Mouse (Mus musculus): ENCODE results near the gene Dpf3. TPM values are rescaled to one million over a fixed set of nuclear protein-coding genes. Genes with fewer than 3 reads are reported as not detected.

Dpf3 gene
- polyA plus RNA-seq, 1 experiment: 1.9 TPM

DNA sequence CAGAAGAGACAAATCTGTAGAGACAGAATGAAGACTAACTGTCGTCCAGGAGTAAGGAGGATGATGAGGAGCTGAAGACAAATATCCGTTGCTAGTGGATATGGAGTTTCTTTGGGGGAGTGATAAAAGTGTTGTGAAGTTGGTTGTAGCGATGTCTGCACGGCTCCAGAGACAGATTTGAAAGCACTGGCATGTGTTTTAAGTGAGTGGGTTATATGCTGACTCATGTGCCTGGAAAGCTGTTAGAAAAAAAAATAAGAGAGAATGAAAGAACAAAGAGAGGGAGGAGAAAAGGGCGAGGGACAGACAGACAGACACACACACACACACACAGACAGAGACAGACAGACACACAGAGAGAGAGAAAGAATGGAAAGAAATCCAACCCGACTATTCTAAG, 319.2 kb downstream of the Dpf3 start:
- TF ChIP-seq TAL1 (IDR thresholded peaks at IDR 0.05; ENCODE audit: low read length) (no peak), GATA1 (IDR thresholded peaks at IDR 0.05; ENCODE audit: low read length) (no peak)
- no peak overlapping the region for H3K4me3 ChIP-seq (replicated peaks)
- H3K27me3 ChIP-seq (ENCODE audit: control insufficient read depth): peaks cover 12% of the 10 kb centered on the region

DNA sequence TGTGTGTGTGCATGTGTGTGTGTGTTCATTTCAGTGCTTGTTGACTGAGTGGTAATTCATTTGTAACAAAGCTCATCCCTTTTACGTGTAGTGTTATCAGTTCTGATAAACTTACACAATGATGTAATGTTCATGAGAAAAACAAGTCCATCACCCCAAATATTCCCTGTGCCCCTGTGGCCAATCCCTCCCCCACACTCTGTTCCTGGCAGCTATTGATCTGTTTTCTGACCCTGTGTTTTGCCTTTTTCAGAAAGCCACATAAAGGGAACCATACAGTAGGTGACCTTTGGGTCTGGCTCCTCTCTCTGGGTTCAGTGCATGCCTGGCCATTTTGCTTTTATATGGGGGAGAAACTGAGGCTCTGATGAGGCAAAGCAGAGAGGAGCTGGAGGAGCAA, 322.5 kb downstream of the Dpf3 start:
- H3K36me3 ChIP-seq (ENCODE audit: control insufficient read depth): no peaks in the 10 kb centered on the region
- H3K4me3 ChIP-seq (replicated peaks): no peak overlapping the region
- H3K4me1 ChIP-seq (ENCODE audit: control insufficient read depth): peaks cover 1% of the 10 kb centered on the region; the same call in 1 of the 2 replicates
- peaks cover 5% of the 10 kb centered on the region; the same call in 1 of the 2 replicates for H3K27me3 ChIP-seq (ENCODE audit: control insufficient read depth)
- TF ChIP-seq GATA1 (IDR thresholded peaks at IDR 0.05; ENCODE audit: low read length) (no peak), TAL1 (IDR thresholded peaks at IDR 0.05; ENCODE audit: low read length) (no peak)
- H3K9me3 ChIP-seq (ENCODE audit: control insufficient read depth, low read length): no peaks in the 10 kb centered on the region

More for the DNA sequence above, 319.2 kb downstream of the Dpf3 start:
- H3K9me3 ChIP-seq (ENCODE audit: control insufficient read depth, low read length): no peaks in the 10 kb centered on the region
- peaks cover 1% of the 10 kb centered on the region; the same call in 1 of the 2 replicates for H3K4me1 ChIP-seq (ENCODE audit: control insufficient read depth)
- no peaks in the 10 kb centered on the region for H3K36me3 ChIP-seq (ENCODE audit: control insufficient read depth)

Other genes starting within 250 kb of the Dpf3 start
- 0.53 TPM in 2 replicates for gene Dcaf4, start 32.8 kb upstream of the Dpf3 start, polyA plus RNA-seq (2012)
- 0.66 and 1.0 TPM in 2 replicates for gene Zfyve1, start 109.5 kb upstream of the Dpf3 start, polyA plus RNA-seq (2012)
- gene Rbm25, start 143.5 kb upstream of the Dpf3 start, polyA plus RNA-seq (2012): 5.2 and 6.1 TPM in 2 replicates
- 0.53 and 0.65 TPM in 2 replicates for gene Psen1, start 200.4 kb upstream of the Dpf3 start, polyA plus RNA-seq (2012)

All from erythroblast, embryonic 14.5 days (primary cell).